Mouse (Mus musculus) testis, adult 2 months (tissue): ENCODE results near the gene Trim63.

ENCODE experiments used
- CTCF ChIP-seq: fragments of 200-500 bp; IDR thresholded peaks from 2 replicates; pipeline ENCODE4 v1.5.1; 2012; ENCODE audit warnings: low read depth, mild to moderate bottlenecking, inconsistent platforms, low read length, moderate library complexity; ENCODE audit not compliant: control insufficient read depth, insufficient read depth, insufficient replicate concordance
- POLR2A ChIP-seq: fragments of 200-500 bp; IDR thresholded peaks from 2 replicates; pipeline ENCODE4 v1.6.1; 2012; ENCODE audit warnings: low read depth, mild to moderate bottlenecking, inconsistent platforms, low read length, moderate library complexity; ENCODE audit not compliant: control insufficient read depth

DNA sequence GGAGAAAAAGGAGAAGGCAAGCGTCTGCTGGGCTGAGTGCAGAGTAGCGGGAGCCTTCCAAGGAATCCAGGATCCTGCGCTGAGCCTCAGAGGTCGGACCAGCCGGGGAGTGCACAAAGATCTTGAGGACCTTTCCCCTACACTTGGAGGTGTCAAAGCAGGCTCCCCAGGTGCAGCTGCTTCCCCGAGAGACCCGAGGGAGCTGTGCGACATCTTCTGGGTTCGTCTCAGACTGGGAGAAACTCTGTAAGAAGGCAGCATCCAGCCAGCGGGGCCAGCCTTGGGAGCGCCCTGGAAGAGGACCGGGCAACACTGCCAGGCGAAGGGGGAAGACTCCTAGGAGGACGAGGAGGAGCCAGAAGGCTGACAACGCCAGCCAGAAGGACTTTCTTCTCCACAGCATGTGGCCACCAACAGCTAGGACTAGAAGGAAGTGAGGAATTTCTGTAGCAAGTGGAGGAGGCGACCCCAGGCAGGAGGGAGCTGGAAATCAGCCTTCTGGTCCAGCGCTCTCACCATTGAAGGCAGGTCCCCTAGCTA is 56.5 kb downstream of the Trim63 start:
- TF ChIP-seq CTCF (no peak), POLR2A (no peak)
